Mouse (Mus musculus): ENCODE results near the gene Kif5c. TPM values are rescaled to one million over a fixed set of nuclear protein-coding genes. Genes with fewer than 3 reads are reported as not detected.

Kif5c gene
- polyA plus RNA-seq, 1 experiment from 2014 or later: 178 TPM

DNA sequence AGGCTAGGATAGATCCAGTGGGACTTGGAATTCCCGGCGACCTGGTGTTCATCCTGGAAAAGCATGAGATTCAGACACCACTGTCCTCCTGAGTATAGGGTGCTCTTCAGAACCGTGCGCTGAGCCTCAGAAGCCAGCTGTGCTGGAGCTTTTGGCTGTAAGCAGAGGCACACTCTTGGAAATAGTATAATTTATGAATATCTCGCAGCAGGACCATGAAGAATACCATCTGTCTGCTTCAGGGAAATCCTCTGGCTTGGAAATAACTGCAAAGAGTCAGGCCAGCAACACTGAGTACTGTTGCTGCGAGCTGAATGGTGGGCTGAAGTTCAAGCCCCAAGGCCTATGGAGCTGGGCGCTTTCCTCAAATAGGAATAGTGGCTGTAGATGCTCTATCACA is 138.5 kb downstream of the Kif5c start:
- Histone ChIP-seq H3K9ac (no peak overlapping the region), H3K4me2 (no peak overlapping the region), H3K9me3 (no peaks in the 10 kb centered on the region), H3K4me1 (replicated peaks) (no peaks in the 10 kb centered on the region; the same call in 1 of the 2 replicates), H3K4me3 (no peak overlapping the region), H3K36me3 (peaks cover 96% of the 10 kb centered on the region), H3K27ac (no peak overlapping the region), H3K27me3 (no peaks in the 10 kb centered on the region)
- 91% methylated on average over 7 of the region's 7 CpGs for WGBS
- ATAC-seq (ENCODE audit: low FRiP score): no peak

DNA sequence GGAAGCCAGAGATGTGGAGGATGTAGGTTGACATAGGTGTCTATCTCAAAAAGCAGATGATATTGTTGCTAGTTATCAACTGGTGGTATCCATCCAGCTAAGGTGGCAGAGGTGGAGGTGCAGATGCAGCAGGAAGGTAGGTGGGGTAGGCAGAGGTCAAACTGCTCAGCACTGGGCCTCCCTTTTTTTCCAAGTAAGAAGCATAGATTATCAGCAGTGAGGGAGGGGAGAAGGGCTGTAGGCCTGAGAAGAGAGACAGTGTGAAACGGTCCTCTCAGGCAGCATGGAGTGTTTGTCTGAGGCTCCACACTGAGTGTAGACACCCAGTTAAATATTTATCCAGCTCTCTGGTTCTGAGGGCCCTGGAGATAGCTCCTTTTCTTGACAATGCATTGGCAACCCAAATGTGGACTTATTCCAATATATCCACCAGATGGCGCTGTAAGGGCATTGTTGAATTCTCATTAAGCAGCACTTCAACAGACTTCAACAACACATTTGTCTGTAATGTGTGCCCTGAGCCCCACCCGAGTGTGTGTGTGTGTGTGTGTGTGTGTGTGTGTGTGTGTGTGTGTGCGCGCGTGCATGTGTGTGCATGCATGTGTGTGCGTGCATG is 145.3 kb downstream of the Kif5c start:
- Histone ChIP-seq H3K9ac (no peak overlapping the region), H3K27ac (peak overlapping the region; percentile 56), H3K4me1 (replicated peaks) (no peaks in the 10 kb centered on the region), H3K4me3 (no peak overlapping the region), H3K27me3 (no peaks in the 10 kb centered on the region), H3K9me3 (no peaks in the 10 kb centered on the region), H3K4me2 (no peak overlapping the region), H3K36me3 (peaks cover 80% of the 10 kb centered on the region)
- WGBS: 54% methylated on average over 7 of the region's 7 CpGs
- peak; percentile 76 for ATAC-seq (ENCODE audit: low FRiP score)

DNA sequence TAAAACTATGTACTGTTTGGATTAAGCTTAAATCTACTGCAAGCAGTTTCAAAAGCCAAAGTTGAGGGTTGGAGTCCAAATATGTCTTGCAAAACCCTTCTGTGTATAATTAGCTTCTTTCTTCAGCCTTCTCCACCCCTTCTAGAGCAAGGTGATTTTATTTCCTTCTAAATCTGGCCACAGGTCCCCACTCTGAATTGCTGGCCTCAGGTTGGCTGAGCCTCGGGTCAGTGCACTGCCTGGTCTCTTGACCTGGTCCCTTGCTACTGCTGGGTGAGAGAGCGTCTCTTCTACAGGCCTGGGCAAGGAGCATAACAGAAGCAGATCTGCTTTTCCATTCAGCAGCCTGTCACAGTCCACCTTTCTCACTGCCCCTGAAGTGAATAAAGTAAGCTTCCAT is 149.8 kb downstream of the Kif5c start:
- Histone ChIP-seq H3K27me3 (no peaks in the 10 kb centered on the region), H3K4me1 (replicated peaks) (no peaks in the 10 kb centered on the region), H3K4me2 (no peak overlapping the region), H3K27ac (no peak overlapping the region), H3K9me3 (no peaks in the 10 kb centered on the region), H3K4me3 (no peak overlapping the region), H3K9ac (no peak overlapping the region), H3K36me3 (peaks cover 51% of the 10 kb centered on the region)
- WGBS: 82% methylated on average over 2 of the region's 2 CpGs
- ATAC-seq (ENCODE audit: low FRiP score): no peak

- peaks cover 53% of the 10 kb centered on the region for H3K36me3 ChIP-seq
- no peak for ATAC-seq (ENCODE audit: low FRiP score)
These were observed 151.3 kb downstream of the Kif5c start for GRCm38 (mm10) chr2:49770440-49770839.

DNA sequence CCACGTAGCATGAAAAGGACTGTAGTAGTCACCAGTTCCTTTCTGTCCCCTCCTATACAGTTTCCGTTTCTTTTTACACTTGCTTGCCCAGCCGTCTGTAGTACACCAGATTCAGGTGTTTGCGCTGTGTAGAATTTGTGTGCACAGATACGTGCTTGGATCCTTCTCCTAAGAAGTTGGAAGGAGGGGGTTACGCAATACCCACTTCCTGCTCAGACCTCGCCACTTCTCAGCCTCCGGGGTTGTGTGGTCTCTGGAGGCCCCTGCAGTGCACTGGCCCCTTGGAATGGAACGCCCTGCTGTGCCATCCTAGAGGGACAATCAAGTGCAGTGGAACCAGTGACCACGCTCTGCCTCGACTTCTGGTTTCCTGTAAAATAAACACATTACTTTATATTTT is 152.1 kb downstream of the Kif5c start:
- WGBS: 73% methylated on average over 11 of the region's 11 CpGs

More at GRCm38 (mm10) chr2:49770440-49770839, 151.3 kb downstream of the Kif5c start:
- WGBS: 65% methylated on average over 5 of the region's 5 CpGs
- Histone ChIP-seq H3K4me3 (no peak overlapping the region), H3K9me3 (no peaks in the 10 kb centered on the region), H3K27ac (no peak overlapping the region), H3K9ac (no peak overlapping the region), H3K4me1 (replicated peaks) (no peaks in the 10 kb centered on the region), H3K4me2 (no peak overlapping the region), H3K27me3 (no peaks in the 10 kb centered on the region)

GRCm38 (mm10) chr2:49773194-49773931 is 154.3 kb downstream of the Kif5c start:
- Histone ChIP-seq H3K4me2 (no peak overlapping the region), H3K4me3 (no peak overlapping the region), H3K27ac (no peak overlapping the region), H3K27me3 (no peaks in the 10 kb centered on the region), H3K9me3 (no peaks in the 10 kb centered on the region), H3K4me1 (replicated peaks) (no peaks in the 10 kb centered on the region), H3K9ac (no peak overlapping the region), H3K36me3 (peaks cover 32% of the 10 kb centered on the region)
- WGBS: 87% methylated on average over 10 of the region's 10 CpGs
- no peak for ATAC-seq (ENCODE audit: low FRiP score)

More for the DNA sequence above, 152.1 kb downstream of the Kif5c start:
- H3K9me3 ChIP-seq: no peaks in the 10 kb centered on the region
- no peak overlapping the region for H3K4me3 ChIP-seq
- no peaks in the 10 kb centered on the region for H3K27me3 ChIP-seq
- no peak for ATAC-seq (ENCODE audit: low FRiP score)
- H3K27ac ChIP-seq: no peak overlapping the region
- H3K4me1 ChIP-seq (replicated peaks): no peaks in the 10 kb centered on the region
- no peak overlapping the region for H3K4me2 ChIP-seq
- peaks cover 48% of the 10 kb centered on the region for H3K36me3 ChIP-seq
- H3K9ac ChIP-seq: no peak overlapping the region

GRCm38 (mm10) chr2:49774180-49774579 is 155.1 kb downstream of the Kif5c start:
- Histone ChIP-seq H3K9me3 (no peaks in the 10 kb centered on the region), H3K9ac (no peak overlapping the region), H3K4me2 (no peak overlapping the region), H3K27ac (no peak overlapping the region), H3K27me3 (no peaks in the 10 kb centered on the region), H3K4me1 (replicated peaks) (no peaks in the 10 kb centered on the region), H3K4me3 (no peak overlapping the region), H3K36me3 (peaks cover 24% of the 10 kb centered on the region)
- no peak for ATAC-seq (ENCODE audit: low FRiP score)

DNA sequence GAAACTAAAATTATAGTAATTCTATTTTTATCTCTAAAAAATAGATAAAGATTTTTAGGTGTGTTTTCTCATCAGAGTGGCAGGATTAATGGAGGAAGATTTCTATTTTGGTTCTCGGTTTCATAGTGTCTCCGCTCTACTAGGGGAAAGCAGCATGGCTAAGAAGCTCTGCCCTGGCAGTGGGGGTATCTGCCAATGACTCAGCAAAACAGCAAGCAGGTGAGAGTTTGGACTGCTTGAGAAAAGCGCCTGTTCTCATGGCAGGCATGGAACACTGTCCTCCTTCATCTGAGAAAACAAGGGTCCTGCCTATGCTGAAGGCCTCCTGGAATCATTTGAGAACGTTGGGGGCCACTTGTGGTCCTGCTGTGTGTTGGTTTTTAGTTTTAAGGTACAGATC is 156.1 kb downstream of the Kif5c start:
- Histone ChIP-seq H3K9ac (no peak overlapping the region), H3K27me3 (no peaks in the 10 kb centered on the region)
- 92% methylated on average over 4 of the region's 4 CpGs for WGBS

GRCm38 (mm10) chr2:49775735-49776134 is 156.6 kb downstream of the Kif5c start:
- Histone ChIP-seq H3K27ac (no peak overlapping the region), H3K27me3 (no peaks in the 10 kb centered on the region), H3K9ac (no peak overlapping the region), H3K9me3 (no peaks in the 10 kb centered on the region), H3K4me1 (replicated peaks) (no peaks in the 10 kb centered on the region), H3K4me3 (no peak overlapping the region), H3K4me2 (no peak overlapping the region), H3K36me3 (peaks cover 17% of the 10 kb centered on the region)
- ATAC-seq (ENCODE audit: low FRiP score): no peak; the same call in 1 of the 2 replicates

More for the DNA sequence above, 156.1 kb downstream of the Kif5c start:
- Histone ChIP-seq H3K4me2 (no peak overlapping the region), H3K36me3 (peaks cover 17% of the 10 kb centered on the region), H3K27ac (no peak overlapping the region), H3K9me3 (no peaks in the 10 kb centered on the region), H3K4me3 (no peak overlapping the region), H3K4me1 (replicated peaks) (no peaks in the 10 kb centered on the region)
- no peak for ATAC-seq (ENCODE audit: low FRiP score)

DNA sequence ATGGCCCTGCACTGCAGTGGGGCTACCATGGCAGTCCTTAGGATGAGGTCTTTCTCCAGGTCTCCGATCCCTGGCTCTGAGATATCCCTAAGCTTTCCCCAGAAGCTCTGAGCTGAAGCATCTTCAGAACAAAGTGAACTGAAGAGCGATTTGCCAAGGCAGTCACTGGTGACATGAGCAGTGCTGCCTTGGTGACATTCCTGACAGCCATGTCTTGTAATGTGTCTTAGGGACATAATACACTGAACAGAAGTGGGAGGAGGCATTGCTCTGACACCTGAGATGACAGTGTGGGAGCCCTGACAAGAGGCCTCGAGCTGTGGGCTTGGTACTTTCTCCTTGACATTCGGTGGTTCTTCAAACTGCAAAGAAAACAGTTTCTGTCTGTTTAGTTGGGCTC is 157.3 kb downstream of the Kif5c start:
- no peak overlapping the region for H3K4me3 ChIP-seq
- H3K4me1 ChIP-seq (replicated peaks): no peaks in the 10 kb centered on the region
- no peak overlapping the region for H3K9ac ChIP-seq
- peaks cover 11% of the 10 kb centered on the region for H3K36me3 ChIP-seq
- no peaks in the 10 kb centered on the region for H3K27me3 ChIP-seq
- no peak overlapping the region for H3K27ac ChIP-seq
- no peaks in the 10 kb centered on the region for H3K9me3 ChIP-seq
- no peak overlapping the region for H3K4me2 ChIP-seq
- ATAC-seq (ENCODE audit: low FRiP score): no peak
- WGBS: 80% methylated on average over 4 of the region's 4 CpGs

- Histone ChIP-seq H3K4me3 (peak within 1 kb of the TSS; percentile 66), H3K27ac (no peak within 1 kb of the TSS), H3K4me2 (peak within 1 kb of the TSS; percentile 100), H3K9me3 (no peaks in the 10 kb centered on the region), H3K4me1 (replicated peaks) (peaks cover 9% of the 10 kb centered on the region), H3K9ac (peak within 1 kb of the TSS; percentile 82), H3K36me3 (no peaks in the 10 kb centered on the region), H3K27me3 (peaks cover 47% of the 10 kb centered on the region)
- under 1% methylated on average over 79 of the region's 79 CpGs for WGBS
- ATAC-seq (ENCODE audit: low FRiP score): peak; percentile 85
These were observed 168.4 kb downstream of the Kif5c start, which contains the start of gene Lypd6b for GRCm38 (mm10) chr2:49787376-49788050. TSS of gene Lypd6b (plus strand) at chr2:49787688.

- Histone ChIP-seq H3K27ac (no peak overlapping the region), H3K36me3 (no peaks in the 10 kb centered on the region), H3K9ac (peak overlapping the region; percentile 82), H3K9me3 (no peaks in the 10 kb centered on the region), H3K4me2 (peak overlapping the region; percentile 100), H3K4me1 (replicated peaks) (peaks cover 9% of the 10 kb centered on the region), H3K27me3 (peaks cover 47% of the 10 kb centered on the region), H3K4me3 (peak overlapping the region; percentile 66)
- 1% methylated on average over 14 of the region's 14 CpGs for WGBS
- ATAC-seq (ENCODE audit: low FRiP score): no peak; the same call in 1 of the 2 replicates
These were observed 168.9 kb downstream of the Kif5c start for GRCm38 (mm10) chr2:49788051-49788418.

Measured in hindbrain, embryonic 13.5 days (tissue).